Mouse (Mus musculus): ENCODE measurements around the gene Gm45140. TPM values are rescaled to one million over a fixed set of nuclear protein-coding genes. Genes with fewer than 3 reads are reported as not detected.

The Gm45140 gene
- polyA plus RNA-seq, 1 experiment from 2014 or later, result 2.2 TPM

- no peak overlapping the region for H3K4me3 ChIP-seq
- no peaks in the 10 kb centered on the region for H3K36me3 ChIP-seq
- peak overlapping the region; percentile 21 for H3K4me2 ChIP-seq
- H3K27ac ChIP-seq, result peak overlapping the region; percentile 37; the same call in 1 of the 2 replicates
- peaks cover 10% of the 10 kb centered on the region for H3K4me1 ChIP-seq (replicated peaks)
- no peaks in the 10 kb centered on the region for H3K27me3 ChIP-seq
- 50% methylated on average over 9 of the region's 9 CpGs for WGBS
- peak; percentile 84 for ATAC-seq (replicated peaks; ENCODE audit: insufficient number of reproducible peaks, insufficient read depth, low FRiP score, low read depth)
- H3K9ac ChIP-seq, result no peak overlapping the region
- no peaks in the 10 kb centered on the region for H3K9me3 ChIP-seq (replicated peaks)
Observed at GRCm38 (mm10) chr6:87868871-87869506, 33.4 kb upstream of the Gm45140 start.

GRCm38 (mm10) chr6:87867256-87867655, 31.7 kb upstream of the Gm45140 start:
- H3K9ac ChIP-seq, result no peak overlapping the region
- no peak overlapping the region for H3K4me2 ChIP-seq
- no peaks in the 10 kb centered on the region for H3K36me3 ChIP-seq
- no peaks in the 10 kb centered on the region for H3K9me3 ChIP-seq (replicated peaks)
- no peak overlapping the region for H3K4me3 ChIP-seq
- H3K27me3 ChIP-seq, result no peaks in the 10 kb centered on the region
- no peak overlapping the region for H3K27ac ChIP-seq
- no peak for ATAC-seq (replicated peaks; ENCODE audit: insufficient number of reproducible peaks, insufficient read depth, low FRiP score, low read depth)
- WGBS, result 56% methylated on average over 2 of the region's 2 CpGs
- H3K4me1 ChIP-seq (replicated peaks), result peaks cover 7% of the 10 kb centered on the region

- Histone ChIP-seq H3K9me3 (replicated peaks) (no peaks in the 10 kb centered on the region), H3K27ac (no peak overlapping the region), H3K27me3 (no peaks in the 10 kb centered on the region), H3K36me3 (no peaks in the 10 kb centered on the region), H3K4me3 (no peak overlapping the region), H3K4me2 (no peak overlapping the region), H3K9ac (no peak overlapping the region), H3K4me1 (replicated peaks) (peaks cover 7% of the 10 kb centered on the region)
- WGBS, result 77% methylated on average over 6 of the region's 6 CpGs
- no peak for ATAC-seq (replicated peaks; ENCODE audit: insufficient number of reproducible peaks, insufficient read depth, low FRiP score, low read depth)
Observed at GRCm38 (mm10) chr6:87866211-87866610, 30.6 kb upstream of the Gm45140 start.

GRCm38 (mm10) chr6:87857071-87857470, 21.5 kb upstream of the Gm45140 start:
- no peak for ATAC-seq (replicated peaks; ENCODE audit: insufficient number of reproducible peaks, insufficient read depth, low FRiP score, low read depth)
- Histone ChIP-seq H3K27ac (no peak overlapping the region), H3K36me3 (no peaks in the 10 kb centered on the region), H3K9me3 (replicated peaks) (no peaks in the 10 kb centered on the region), H3K4me2 (no peak overlapping the region), H3K9ac (no peak overlapping the region), H3K27me3 (no peaks in the 10 kb centered on the region), H3K4me1 (replicated peaks) (no peaks in the 10 kb centered on the region), H3K4me3 (no peak overlapping the region)
- WGBS, result 9% methylated on average over 1 of the region's 1 CpGs

- 74% methylated on average over 4 of the region's 4 CpGs for WGBS
- Histone ChIP-seq H3K9me3 (replicated peaks) (no peaks in the 10 kb centered on the region), H3K27me3 (no peaks in the 10 kb centered on the region), H3K36me3 (no peaks in the 10 kb centered on the region), H3K4me2 (no peak overlapping the region), H3K9ac (no peak overlapping the region), H3K4me3 (no peak overlapping the region), H3K27ac (no peak overlapping the region), H3K4me1 (replicated peaks) (peaks cover 13% of the 10 kb centered on the region)
- ATAC-seq (replicated peaks; ENCODE audit: insufficient number of reproducible peaks, insufficient read depth, low FRiP score, low read depth), result no peak
Observed at GRCm38 (mm10) chr6:87853446-87853845, 17.9 kb upstream of the Gm45140 start.

GRCm38 (mm10) chr6:87851871-87852270, 16.3 kb upstream of the Gm45140 start:
- H3K27me3 ChIP-seq, result no peaks in the 10 kb centered on the region
- H3K36me3 ChIP-seq, result no peaks in the 10 kb centered on the region
- H3K9me3 ChIP-seq (replicated peaks), result no peaks in the 10 kb centered on the region
- WGBS, result 76% methylated on average over 6 of the region's 6 CpGs
- H3K4me3 ChIP-seq, result no peak overlapping the region
- H3K27ac ChIP-seq, result no peak overlapping the region
- ATAC-seq (replicated peaks; ENCODE audit: insufficient number of reproducible peaks, insufficient read depth, low FRiP score, low read depth), result no peak
- no peak overlapping the region for H3K9ac ChIP-seq
- peak overlapping the region; percentile 86; the same call in 1 of the 2 replicates for H3K4me2 ChIP-seq
- H3K4me1 ChIP-seq (replicated peaks), result peaks cover 26% of the 10 kb centered on the region

GRCm38 (mm10) chr6:87850900-87851614, 15.5 kb upstream of the Gm45140 start, which contains the start of gene Cnbp:
TSS of gene Cnbp (minus strand) at chr6:87851106.
- H3K9me3 ChIP-seq (replicated peaks), result no peaks in the 10 kb centered on the region
- H3K4me3 ChIP-seq, result peak within 1 kb of the TSS; percentile 79
- H3K4me2 ChIP-seq, result peak within 1 kb of the TSS; percentile 86
- no peaks in the 10 kb centered on the region for H3K27me3 ChIP-seq
- peak within 1 kb of the TSS; percentile 90 for H3K27ac ChIP-seq
- H3K36me3 ChIP-seq, result no peaks in the 10 kb centered on the region
- H3K9ac ChIP-seq, result peak within 1 kb of the TSS; percentile 96
- WGBS, result under 1% methylated on average over 55 of the region's 55 CpGs
- H3K4me1 ChIP-seq (replicated peaks), result peaks cover 28% of the 10 kb centered on the region
- ATAC-seq (replicated peaks; ENCODE audit: insufficient number of reproducible peaks, insufficient read depth, low FRiP score, low read depth), result peak; percentile 97

GRCm38 (mm10) chr6:87850155-87850899, 14.7 kb upstream of the Gm45140 start:
- ATAC-seq (replicated peaks; ENCODE audit: insufficient number of reproducible peaks, insufficient read depth, low FRiP score, low read depth), result peak; percentile 72
- Histone ChIP-seq H3K36me3 (peaks cover 3% of the 10 kb centered on the region), H3K4me2 (peak overlapping the region; percentile 86), H3K9me3 (replicated peaks) (no peaks in the 10 kb centered on the region), H3K27ac (peak overlapping the region; percentile 90), H3K9ac (peak overlapping the region; percentile 96), H3K27me3 (no peaks in the 10 kb centered on the region), H3K4me1 (replicated peaks) (peaks cover 28% of the 10 kb centered on the region), H3K4me3 (peak overlapping the region; percentile 79)
- WGBS, result under 1% methylated on average over 73 of the region's 73 CpGs

- Histone ChIP-seq H3K4me3 (peak overlapping the region; percentile 79), H3K27ac (peak overlapping the region; percentile 90), H3K9me3 (replicated peaks) (no peaks in the 10 kb centered on the region), H3K4me2 (peak overlapping the region; percentile 86), H3K36me3 (peaks cover 9% of the 10 kb centered on the region), H3K27me3 (no peaks in the 10 kb centered on the region), H3K4me1 (replicated peaks) (peaks cover 28% of the 10 kb centered on the region), H3K9ac (peak overlapping the region; percentile 96)
- under 1% methylated on average over 8 of the region's 8 CpGs for WGBS
- ATAC-seq (replicated peaks; ENCODE audit: insufficient number of reproducible peaks, insufficient read depth, low FRiP score, low read depth), result no peak
Observed at GRCm38 (mm10) chr6:87849780-87850154, 14.2 kb upstream of the Gm45140 start.

GRCm38 (mm10) chr6:87846813-87847212, 11.2 kb upstream of the Gm45140 start:
- H3K4me1 ChIP-seq (replicated peaks), result peaks cover 28% of the 10 kb centered on the region
- H3K9me3 ChIP-seq (replicated peaks), result no peaks in the 10 kb centered on the region
- H3K4me3 ChIP-seq, result no peak overlapping the region
- peaks cover 37% of the 10 kb centered on the region for H3K36me3 ChIP-seq
- no peak overlapping the region for H3K4me2 ChIP-seq
- H3K27me3 ChIP-seq, result no peaks in the 10 kb centered on the region
- WGBS, result 73% methylated on average over 1 of the region's 1 CpGs
- no peak for ATAC-seq (replicated peaks; ENCODE audit: insufficient number of reproducible peaks, insufficient read depth, low FRiP score, low read depth)
- no peak overlapping the region for H3K9ac ChIP-seq
- H3K27ac ChIP-seq, result no peak overlapping the region

- H3K4me1 ChIP-seq (replicated peaks), result peaks cover 24% of the 10 kb centered on the region
- H3K36me3 ChIP-seq, result peaks cover 40% of the 10 kb centered on the region
- H3K27ac ChIP-seq, result no peak overlapping the region
- 90% methylated on average over 13 of the region's 13 CpGs for WGBS
- no peak for ATAC-seq (replicated peaks; ENCODE audit: insufficient number of reproducible peaks, insufficient read depth, low FRiP score, low read depth)
- H3K27me3 ChIP-seq, result no peaks in the 10 kb centered on the region
- H3K4me3 ChIP-seq, result no peak overlapping the region
- no peak overlapping the region for H3K9ac ChIP-seq
- no peak overlapping the region for H3K4me2 ChIP-seq
- no peaks in the 10 kb centered on the region for H3K9me3 ChIP-seq (replicated peaks)
Observed at GRCm38 (mm10) chr6:87845031-87845695, 9.6 kb upstream of the Gm45140 start.
